Mouse (Mus musculus): ENCODE measurements at regions not wholly inside any gene's neighbourhood (a gene's known extent, or its start where the extent isn't known, plus 50 kb on each side); places are given as distances from the start of the nearest gene placed in this dataset.

DNA sequence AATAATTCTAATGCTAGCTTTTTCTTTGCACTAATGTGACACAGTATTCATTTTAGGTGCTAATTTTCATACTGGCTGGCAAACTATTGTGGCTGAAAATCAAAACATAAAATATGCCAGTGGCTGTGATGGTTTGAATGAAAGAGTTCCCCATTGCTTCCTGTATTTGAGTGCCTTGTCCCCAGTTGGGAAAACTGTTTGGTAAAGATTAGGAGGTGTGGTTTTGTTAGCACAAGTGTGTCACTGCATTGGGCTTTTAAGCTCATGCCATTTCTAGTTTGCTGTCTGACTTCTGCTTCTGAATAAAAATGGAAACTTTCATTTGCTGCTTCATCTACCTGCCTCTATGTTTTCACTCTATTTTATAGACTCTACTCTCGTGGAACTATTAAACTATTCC lies 768.6 kb upstream of the Tmprss15 start:
- TF ChIP-seq POLR2A (IDR thresholded peaks at IDR 0.05; ENCODE audit: insufficient read length, low read depth) (no peak), SRF (IDR thresholded peaks at IDR 0.05; ENCODE audit: control insufficient read depth, insufficient read length, low read depth) (no peak), POLR2AphosphoS2 (IDR thresholded peaks at IDR 0.05; ENCODE audit: insufficient read length, low read depth) (no peak), MAX (IDR thresholded peaks at IDR 0.05; ENCODE audit: low read depth) (no peak), TCF12 (IDR thresholded peaks at IDR 0.05; ENCODE audit: insufficient read depth, poor library complexity, severe bottlenecking) (no peak), CEBPB (IDR thresholded peaks at IDR 0.05; ENCODE audit: insufficient read depth, poor library complexity, severe bottlenecking) (no peak), TCF3 (IDR thresholded peaks at IDR 0.05; ENCODE audit: insufficient read length, low read depth) (no peak), E2F4 (IDR thresholded peaks at IDR 0.05; ENCODE audit: insufficient read depth) (no peak), USF1 (IDR thresholded peaks at IDR 0.05; ENCODE audit: low read depth) (no peak)
